Mouse (Mus musculus): ENCODE measurements around the gene Tmem184b. TPM values are rescaled to one million over a fixed set of nuclear protein-coding genes. Genes with fewer than 3 reads are reported as not detected.

Tmem184b gene
- polyA plus RNA-seq, 1 experiment = 78.2 TPM

GRCm38 (mm10) chr15:79400134-79400974 is 3.0 kb downstream of the Tmem184b start:
- no peak for DNase-seq (ENCODE audit: extremely low spot score in 1 of 2, low spot score in 1 of 2)

GRCm38 (mm10) chr15:79399231-79400052 is 3.9 kb downstream of the Tmem184b start:
- DNase-seq (ENCODE audit: extremely low spot score in 1 of 2, low spot score in 1 of 2) = no peak

DNA sequence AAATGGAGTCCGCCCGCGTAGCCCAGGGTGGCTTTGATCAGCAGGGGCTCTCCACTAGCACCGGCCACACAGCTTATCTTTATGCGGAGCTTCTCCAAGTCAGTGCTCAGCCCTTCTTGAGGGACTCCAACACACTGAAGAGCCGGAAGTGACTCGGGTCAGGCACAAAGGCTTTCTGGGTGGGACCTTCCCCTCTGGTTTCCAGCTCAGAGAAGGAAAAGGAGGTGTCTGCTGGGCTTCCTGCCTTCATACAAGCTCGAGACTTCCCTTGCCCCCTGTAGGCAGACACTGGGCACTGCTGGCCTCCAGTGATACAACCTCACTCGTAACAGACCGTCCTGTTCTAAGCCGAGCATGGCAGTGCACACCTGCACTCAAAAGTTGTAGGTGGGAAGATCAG is 6.6 kb downstream of the Tmem184b start:
- no peak for DNase-seq (ENCODE audit: extremely low spot score in 1 of 2, low spot score in 1 of 2)

- DNase-seq (ENCODE audit: extremely low spot score in 1 of 2, low spot score in 1 of 2) = no peak
Observed at GRCm38 (mm10) chr15:79395281-79395680, 8.1 kb downstream of the Tmem184b start.

GRCm38 (mm10) chr15:79394842-79395241 is 8.5 kb downstream of the Tmem184b start:
- no peak for DNase-seq (ENCODE audit: extremely low spot score in 1 of 2, low spot score in 1 of 2)

DNA sequence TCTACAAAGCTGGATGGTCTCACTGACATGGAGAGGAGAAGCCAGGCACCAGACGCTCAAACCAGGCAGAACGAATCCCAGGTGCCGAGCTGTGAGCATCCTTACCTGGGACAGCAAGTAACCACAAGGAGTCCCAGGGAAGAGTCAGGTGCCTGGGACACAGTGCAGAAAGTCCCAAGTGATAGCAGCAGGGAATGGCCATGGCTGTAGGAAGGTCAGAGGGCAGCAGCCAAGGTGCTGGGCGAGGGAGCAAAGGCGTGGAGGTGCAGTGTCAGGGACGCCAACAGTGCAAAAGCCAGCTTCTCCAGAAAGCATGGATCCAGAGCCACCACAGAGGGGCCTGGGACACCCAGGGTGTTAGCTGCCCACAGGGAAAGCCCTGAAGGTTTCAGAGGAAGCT is 10.3 kb downstream of the Tmem184b start:
- no peak for DNase-seq (ENCODE audit: extremely low spot score in 1 of 2, low spot score in 1 of 2)

- no peak for DNase-seq (ENCODE audit: extremely low spot score in 1 of 2, low spot score in 1 of 2)
Observed at GRCm38 (mm10) chr15:79392527-79392926, 10.8 kb downstream of the Tmem184b start.

GRCm38 (mm10) chr15:79391447-79392093 is 11.8 kb downstream of the Tmem184b start:
- DNase-seq (ENCODE audit: extremely low spot score in 1 of 2, low spot score in 1 of 2) = peak in 1 of 2 experiments; percentile 62

GRCm38 (mm10) chr15:79390434-79390833 is 12.9 kb downstream of the Tmem184b start:
- no peak for DNase-seq (ENCODE audit: extremely low spot score in 1 of 2, low spot score in 1 of 2)

GRCm38 (mm10) chr15:79388171-79388570 is 15.2 kb downstream of the Tmem184b start:
- DNase-seq (ENCODE audit: extremely low spot score in 1 of 2, low spot score in 1 of 2) = no peak

DNA sequence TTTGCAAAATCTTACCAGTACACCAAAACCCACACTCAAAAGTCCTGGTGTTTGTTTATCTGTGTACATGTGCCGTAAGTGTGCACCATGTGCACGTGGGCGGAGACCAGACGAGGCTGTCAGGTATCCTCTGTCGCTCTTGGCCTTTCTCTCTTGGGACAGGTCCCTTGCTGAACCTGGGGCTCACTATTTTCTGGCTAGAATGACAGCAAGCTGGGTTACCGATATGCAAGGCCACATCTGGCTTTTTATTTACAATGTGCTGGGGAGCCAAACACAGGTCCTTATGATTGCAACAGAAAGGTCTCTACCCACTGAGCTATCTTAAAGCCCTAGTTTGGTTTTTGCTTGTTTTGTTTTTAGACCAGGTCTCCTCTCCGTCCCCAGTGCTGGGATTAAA is 15.8 kb downstream of the Tmem184b start:
- no peak for DNase-seq (ENCODE audit: extremely low spot score in 1 of 2, low spot score in 1 of 2)

DNA sequence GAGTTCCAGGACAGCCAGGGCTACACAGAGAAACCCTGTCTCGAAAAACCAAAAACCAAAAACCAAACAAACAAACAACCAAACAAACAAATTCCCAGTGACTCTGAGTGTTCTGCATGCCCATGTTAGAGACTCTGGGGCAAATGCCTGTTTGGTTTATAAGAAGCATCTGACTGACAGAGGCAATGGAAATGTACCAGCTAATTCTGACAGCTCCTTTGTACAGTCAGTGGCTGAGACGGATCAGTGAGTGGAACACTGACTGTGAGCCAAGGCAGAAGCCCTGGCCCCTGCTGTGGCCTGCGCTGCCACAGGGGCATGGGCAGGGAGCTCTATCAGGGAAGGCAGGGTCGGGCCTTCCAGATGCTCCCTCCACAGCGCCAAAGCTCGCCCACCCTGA is 16.3 kb downstream of the Tmem184b start:
- no peak for DNase-seq (ENCODE audit: extremely low spot score in 1 of 2, low spot score in 1 of 2)

DNA sequence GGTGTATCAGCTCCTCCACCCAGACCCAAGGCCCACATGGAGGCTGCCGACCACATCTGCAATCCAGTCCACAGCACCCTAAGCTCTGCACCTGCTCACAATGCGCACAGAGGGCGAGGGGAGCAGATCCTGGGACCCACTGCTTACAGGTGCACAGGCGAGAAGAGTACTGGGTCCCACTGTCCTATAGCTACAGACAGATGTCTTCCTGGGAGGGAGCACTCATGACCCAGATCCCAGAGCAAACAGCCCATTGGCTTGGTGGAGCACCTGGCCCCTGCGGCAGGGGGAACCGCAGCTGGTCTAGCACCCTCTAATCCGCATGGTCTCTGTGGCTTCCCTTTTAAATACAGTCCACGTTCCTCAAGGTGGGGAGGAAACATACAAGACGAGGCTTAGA is 21.7 kb downstream of the Tmem184b start:
- no peak for DNase-seq (ENCODE audit: extremely low spot score in 1 of 2, low spot score in 1 of 2)

- peak; percentile 38 to 75 for DNase-seq (ENCODE audit: extremely low spot score in 1 of 2, low spot score in 1 of 2)
Observed at GRCm38 (mm10) chr15:79380468-79381444, 22.6 kb downstream of the Tmem184b start.

DNA sequence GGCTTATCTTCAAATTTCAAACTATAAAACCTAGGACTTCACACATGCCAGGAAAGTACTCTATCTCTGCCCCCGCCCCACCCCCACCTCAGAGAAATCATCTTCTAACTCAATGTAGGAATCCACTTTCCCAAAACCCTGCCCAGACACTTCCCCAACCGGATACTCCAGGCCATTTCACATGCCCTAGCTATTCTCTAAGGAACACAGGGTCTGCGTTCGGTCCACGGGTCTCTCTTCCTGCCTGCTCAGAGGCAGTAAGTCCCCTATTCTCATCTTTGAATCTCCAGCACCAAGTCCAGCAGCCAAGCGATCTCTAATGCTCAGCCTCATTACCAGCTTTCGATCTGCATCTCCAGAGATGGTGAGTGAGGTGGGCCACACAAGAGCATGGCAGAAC is 23.7 kb downstream of the Tmem184b start:
- DNase-seq (ENCODE audit: extremely low spot score in 1 of 2, low spot score in 1 of 2) = no peak

DNA sequence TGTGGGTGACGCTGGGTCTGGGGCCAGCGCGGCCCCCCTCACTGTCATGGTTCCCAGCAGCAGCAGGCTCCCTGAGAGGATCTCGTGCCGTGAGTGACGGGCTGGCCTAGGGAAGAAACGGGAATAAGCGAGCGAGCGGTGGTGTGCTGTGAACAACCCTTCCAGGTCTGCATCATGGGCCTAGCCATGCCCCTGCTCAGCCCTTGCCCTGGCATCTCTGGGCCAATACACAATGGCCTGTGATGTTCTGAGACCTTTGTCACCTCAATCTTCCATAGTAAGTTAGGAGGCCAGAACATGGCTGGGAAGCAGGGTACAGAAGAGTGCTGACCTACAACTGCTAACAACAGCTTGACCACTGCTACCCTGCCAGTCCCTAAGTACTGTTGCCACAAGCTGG is 24.8 kb downstream of the Tmem184b start:
- no peak for DNase-seq (ENCODE audit: extremely low spot score in 1 of 2, low spot score in 1 of 2)

DNA sequence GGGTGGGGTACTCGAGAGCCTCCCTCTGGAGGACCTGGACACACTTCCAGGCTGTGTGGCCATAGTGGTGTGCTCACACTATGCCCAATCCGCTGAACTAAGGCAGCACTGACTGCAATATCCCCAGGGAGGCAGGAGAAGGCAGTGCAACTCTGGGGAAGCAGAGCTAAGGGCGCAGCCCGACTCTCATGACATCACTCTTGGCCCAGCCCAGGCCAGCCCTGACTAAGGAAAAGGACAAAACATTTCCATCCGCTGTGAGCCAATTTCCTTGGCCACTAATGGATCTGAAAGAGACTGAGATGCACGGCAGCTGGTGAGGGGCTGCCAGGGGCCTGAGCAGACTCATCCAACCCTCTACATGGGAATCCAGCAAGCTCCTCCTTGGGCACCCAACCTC is 25.7 kb downstream of the Tmem184b start:
- DNase-seq (ENCODE audit: extremely low spot score in 1 of 2, low spot score in 1 of 2) = peak in 1 of 2 experiments; percentile 42

DNA sequence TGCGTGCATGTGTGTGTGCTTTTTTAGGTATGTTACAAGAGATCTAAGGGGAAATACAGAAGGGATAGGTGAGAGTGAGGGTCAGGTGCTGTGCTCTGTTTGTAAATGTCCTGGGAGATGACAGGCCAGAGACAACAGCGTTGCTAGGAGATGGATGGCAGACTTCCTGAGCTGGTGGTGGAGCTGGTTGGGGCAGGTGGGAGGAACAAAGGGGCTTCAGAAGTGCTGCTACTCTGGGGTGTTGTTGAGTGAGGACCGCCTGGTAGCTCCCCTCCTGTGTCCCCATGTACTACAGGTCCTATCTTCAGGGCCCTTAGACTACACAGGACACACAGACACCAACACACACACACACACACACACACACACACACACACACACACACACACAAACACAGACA is 28.6 kb downstream of the Tmem184b start:
- no peak for DNase-seq (ENCODE audit: extremely low spot score in 1 of 2, low spot score in 1 of 2)

DNA sequence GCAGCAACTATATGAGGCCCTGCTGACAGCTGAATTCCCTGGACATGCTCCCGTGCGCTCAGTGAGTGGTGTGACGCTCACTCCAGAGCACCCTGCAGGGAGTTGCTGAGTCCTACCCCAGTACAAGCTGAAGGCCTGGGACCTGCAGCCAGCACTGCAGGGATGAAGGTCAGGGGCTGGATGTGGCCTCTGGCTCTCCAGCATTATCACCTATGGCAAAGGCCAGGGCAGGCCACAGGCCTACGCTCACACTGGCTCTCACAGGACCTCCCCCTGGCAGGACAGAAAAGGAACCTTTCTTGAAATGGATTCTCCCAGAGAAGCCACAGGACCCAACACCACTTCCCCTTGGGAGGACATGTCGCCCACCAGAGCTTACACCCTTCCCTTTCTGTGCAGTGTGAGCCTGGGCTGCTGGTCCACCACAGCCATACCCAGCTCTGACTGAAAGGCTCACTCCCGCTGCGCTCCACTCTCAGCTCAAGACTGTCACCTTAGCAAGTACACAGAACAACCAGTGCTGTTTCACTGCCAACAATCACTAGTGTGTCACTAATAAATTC is 33.0 kb downstream of the Tmem184b start:
- DNase-seq (ENCODE audit: extremely low spot score in 1 of 2, low spot score in 1 of 2) = no peak
